Mouse (Mus musculus): ENCODE measurements around the gene Kifap3.

Gene Kifap3

GRCm38 (mm10) chr1:163898291-163898764, 118.9 kb downstream of the Kifap3 start:
- no peak for DNase-seq

GRCm38 (mm10) chr1:163899575-163899974, 120.2 kb downstream of the Kifap3 start:
- no peak for DNase-seq

GRCm38 (mm10) chr1:163900168-163900567, 120.8 kb downstream of the Kifap3 start:
- no peak for DNase-seq

- DNase-seq: no peak
Observed at GRCm38 (mm10) chr1:163903411-163903810, 124.0 kb downstream of the Kifap3 start.

- no peak for DNase-seq
Observed at GRCm38 (mm10) chr1:163907007-163907811, 127.8 kb downstream of the Kifap3 start.

GRCm38 (mm10) chr1:163908389-163908788, 129.0 kb downstream of the Kifap3 start:
- no peak for DNase-seq

GRCm38 (mm10) chr1:163910343-163910742, 131.0 kb downstream of the Kifap3 start:
- no peak for DNase-seq

GRCm38 (mm10) chr1:163910785-163911184, 131.4 kb downstream of the Kifap3 start:
- no peak for DNase-seq

GRCm38 (mm10) chr1:163911981-163912380, 132.6 kb downstream of the Kifap3 start:
- DNase-seq: no peak

- no peak for DNase-seq
Observed at GRCm38 (mm10) chr1:163917349-163918160, 138.2 kb downstream of the Kifap3 start.

GRCm38 (mm10) chr1:163924093-163924492, 144.7 kb downstream of the Kifap3 start:
- DNase-seq: no peak

GRCm38 (mm10) chr1:163928846-163929245, 149.5 kb downstream of the Kifap3 start, which contains the start of gene Scyl3:
Scyl3 (plus strand) TSS chr1:163929100.
- DNase-seq: no peak

GRCm38 (mm10) chr1:163929636-163930457, 150.5 kb downstream of the Kifap3 start:
- DNase-seq: peak; percentile 81 to 84

- DNase-seq: no peak
Observed at GRCm38 (mm10) chr1:163930458-163930794, 151.0 kb downstream of the Kifap3 start.

- DNase-seq: no peak
Observed at GRCm38 (mm10) chr1:163931801-163932200, 152.4 kb downstream of the Kifap3 start.

GRCm38 (mm10) chr1:163934591-163934990, 155.2 kb downstream of the Kifap3 start:
- DNase-seq: no peak

- DNase-seq: no peak
Observed at GRCm38 (mm10) chr1:163942056-163942455, 162.7 kb downstream of the Kifap3 start.

GRCm38 (mm10) chr1:163953396-163953795, 174.0 kb downstream of the Kifap3 start:
- DNase-seq: no peak

GRCm38 (mm10) chr1:163958036-163958435, 178.7 kb downstream of the Kifap3 start:
- DNase-seq: no peak

GRCm38 (mm10) chr1:163964008-163964689, 184.8 kb downstream of the Kifap3 start:
- no peak for DNase-seq

Data from spleen, adult 18-20 months (tissue).